Mouse (Mus musculus) layer of hippocampus, adult 9-11 months (tissue): ENCODE measurements around the gene Trp53inp2.

ENCODE experiments used
- DNase-seq: peaks from one replicate; pipeline ENCODE4 v3.0.0; 2022

Gene Trp53inp2

DNA sequence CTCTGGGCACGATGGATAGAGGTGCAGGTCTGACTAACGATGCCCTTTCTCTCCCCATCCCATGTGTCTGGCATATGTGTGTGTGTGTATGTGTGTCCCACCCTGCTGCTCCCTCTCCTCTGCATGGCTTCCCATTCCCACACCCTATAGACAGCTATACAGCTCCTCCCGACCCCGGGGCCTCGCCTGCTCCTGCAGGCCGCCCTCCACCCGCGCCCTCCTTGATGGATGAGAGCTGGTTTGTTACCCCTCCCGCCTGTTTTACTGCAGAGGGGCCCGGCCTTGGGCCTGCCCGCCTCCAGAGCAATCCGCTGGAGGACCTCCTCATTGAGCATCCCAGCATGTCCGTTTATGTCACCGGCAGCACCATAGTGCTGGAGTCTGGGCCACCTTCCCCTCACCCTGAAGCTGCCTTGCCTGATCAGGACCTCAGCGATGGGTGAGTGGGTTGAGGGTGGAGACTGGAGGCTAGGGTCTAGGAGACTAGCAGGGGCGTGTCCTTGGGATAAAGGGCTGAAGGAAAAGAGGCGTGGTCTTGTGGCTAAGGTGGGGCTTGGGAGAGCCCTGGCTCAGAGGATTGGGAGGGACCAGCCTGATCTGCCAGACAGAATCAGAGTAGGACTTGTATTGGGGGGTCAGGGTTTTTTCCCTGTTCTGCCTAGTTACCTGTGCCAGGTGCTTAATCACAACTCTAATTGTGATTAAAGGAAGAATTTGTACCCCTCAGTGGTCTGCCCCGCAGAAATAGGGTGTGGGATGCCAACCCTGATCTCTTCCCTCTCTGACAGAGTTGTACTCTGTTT, 5.1 kb downstream of the Trp53inp2 start:
- DNase-seq: no peak

DNA sequence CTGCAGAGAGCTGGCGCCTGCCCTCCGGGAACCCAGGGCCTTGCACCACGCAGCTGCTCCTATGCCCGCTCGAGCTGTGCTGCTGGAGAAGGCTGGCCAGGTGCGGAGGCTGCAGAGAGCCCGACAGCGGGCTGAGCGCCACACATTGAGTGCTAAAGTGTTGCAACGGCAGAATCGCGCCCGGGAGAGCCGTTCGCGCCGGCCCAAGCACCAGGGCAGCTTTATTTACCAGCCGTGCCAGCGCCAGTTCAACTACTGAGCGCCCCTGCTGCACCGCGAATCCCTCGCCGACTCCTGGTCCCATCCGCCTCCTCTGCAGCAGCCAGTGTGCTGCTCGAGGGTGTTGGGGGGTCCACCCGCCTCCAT, 5.7 kb downstream of the Trp53inp2 start:
- DNase-seq: no peak

DNA sequence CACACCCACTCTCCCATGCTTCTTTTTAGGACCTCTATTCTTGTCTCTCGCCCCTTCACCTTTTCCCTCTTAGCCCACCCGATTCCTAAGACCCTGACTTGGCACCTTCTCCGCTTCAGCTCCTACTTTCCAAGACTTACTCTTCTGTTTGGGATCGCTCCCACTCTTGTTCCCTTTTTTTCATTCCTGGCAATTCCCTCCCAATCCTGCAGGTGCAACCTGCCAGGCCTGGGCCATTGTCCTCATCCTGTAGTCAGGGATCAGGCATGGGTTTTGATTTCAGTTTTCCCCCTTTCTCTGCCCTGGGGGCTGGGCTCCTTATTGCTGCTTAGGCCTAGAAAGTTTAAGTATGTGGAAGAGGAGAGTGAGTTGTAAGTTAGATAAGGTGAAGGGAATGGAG, 6.2 kb downstream of the Trp53inp2 start:
- DNase-seq: no peak

DNA sequence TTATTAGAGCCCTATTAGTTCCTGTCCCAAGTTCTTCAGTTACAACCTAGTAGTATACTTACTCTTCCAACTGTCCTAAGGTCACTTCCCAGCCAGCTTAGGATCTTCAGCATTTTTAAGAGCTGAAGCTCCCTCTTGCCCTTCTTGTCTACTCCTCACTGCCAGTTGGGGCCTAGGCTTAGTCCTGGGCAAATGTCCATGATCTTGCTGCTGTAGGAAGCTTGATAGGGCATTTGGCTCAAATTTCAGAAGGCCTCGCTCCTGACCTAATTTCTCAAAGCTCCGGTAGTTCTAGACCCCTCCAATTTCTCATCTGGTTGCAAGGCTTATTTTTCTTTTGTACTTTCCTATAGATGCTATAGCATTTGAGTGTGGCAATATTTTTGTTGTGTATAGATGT, 7.7 kb downstream of the Trp53inp2 start:
- no peak for DNase-seq

DNA sequence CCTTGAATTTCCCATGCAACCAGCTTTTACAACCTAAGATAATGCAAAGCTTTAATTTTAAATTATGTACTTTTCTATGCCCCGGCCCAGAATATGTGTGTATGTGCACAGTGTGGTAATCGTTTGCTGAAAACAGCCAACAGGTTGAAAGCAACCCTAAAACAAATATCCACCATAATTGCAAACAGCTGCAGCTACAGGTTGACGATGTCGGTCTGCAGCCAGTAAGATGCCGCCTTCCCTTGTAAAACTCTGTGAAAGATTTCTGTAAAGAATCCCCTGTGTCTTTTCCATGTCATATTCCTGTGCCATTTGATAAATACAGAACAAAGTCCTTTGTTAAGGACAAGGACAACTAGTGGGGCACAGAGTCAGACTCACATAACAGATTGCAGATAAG, 13.7 kb downstream of the Trp53inp2 start:
- DNase-seq: no peak

DNA sequence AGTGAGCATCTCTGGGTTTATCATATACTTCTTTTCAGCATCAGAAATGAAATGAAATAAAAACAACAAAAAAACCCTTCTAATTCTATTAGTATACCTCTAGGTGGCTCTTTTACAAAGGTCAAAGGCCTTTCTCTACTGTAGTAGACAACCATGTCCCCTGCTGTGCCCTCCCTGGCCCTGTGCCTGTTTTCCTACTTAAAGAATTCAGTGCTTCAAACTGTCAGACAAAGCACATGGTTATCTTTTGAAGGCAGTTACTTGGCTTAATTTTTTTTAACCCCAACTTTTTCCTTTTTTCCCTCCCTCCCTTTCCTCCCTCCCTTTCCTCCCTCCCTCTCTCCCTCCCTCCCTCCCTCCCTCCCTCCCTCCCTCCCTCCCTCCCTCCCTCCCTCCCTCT, 19.4 kb downstream of the Trp53inp2 start:
- DNase-seq: no peak

DNA sequence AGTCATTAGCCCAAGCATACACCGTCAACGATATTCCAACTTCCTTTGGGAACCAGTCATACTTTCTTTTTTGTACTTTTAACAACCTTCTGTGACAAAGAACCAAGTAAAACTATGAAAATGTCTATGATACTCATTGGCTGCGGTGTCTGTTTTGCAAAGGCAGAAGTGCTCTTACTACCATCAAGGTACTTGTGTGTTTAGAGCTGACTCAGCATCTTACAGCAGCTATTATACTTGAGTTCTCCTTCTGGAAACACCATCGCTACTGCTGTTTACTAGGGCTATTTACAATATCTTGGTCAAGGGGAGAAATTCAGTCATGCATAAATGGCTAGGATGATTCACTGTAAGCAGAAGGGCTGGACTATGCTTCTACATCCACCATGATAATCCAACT, 21.1 kb downstream of the Trp53inp2 start:
- no peak for DNase-seq

DNA sequence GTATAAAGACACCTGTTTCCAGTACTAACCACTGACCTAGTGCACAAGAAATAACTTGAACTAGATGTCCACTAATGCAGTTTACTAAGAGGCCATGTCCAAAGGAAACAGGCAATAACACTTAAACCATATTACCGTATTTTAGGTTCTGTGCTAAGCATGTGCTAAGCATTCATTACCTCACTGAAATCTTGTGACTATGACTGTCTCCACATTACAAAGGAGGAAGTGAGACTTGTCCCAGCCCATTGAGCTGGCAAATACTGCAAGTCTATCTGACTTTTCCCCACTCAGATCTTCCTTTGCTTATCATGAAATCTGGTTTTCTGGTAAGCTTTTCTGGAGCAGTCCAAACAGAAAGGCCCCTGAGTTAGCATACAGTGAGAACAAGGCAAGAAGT, 23.8 kb downstream of the Trp53inp2 start:
- no peak for DNase-seq

DNA sequence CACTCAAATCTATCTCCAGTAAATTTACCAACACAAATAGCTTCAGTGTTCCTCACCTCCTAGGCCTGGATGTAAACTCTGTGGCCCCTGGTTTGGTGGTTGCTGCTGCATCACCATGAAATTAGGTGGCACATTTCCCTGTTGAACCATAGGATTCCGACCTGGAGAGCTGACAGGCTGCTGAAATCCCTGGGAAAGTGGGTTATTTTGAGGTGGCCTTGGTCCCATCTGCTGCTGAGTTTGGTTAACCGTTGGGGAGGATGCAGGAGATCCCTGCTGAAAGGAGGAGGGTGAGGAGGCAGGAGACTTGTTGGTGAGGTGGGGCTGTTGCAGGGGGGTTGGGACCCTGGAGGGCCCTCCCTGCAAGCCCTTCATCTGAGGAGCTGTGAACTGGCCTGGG, 40.1 kb downstream of the Trp53inp2 start:
- no peak for DNase-seq

DNA sequence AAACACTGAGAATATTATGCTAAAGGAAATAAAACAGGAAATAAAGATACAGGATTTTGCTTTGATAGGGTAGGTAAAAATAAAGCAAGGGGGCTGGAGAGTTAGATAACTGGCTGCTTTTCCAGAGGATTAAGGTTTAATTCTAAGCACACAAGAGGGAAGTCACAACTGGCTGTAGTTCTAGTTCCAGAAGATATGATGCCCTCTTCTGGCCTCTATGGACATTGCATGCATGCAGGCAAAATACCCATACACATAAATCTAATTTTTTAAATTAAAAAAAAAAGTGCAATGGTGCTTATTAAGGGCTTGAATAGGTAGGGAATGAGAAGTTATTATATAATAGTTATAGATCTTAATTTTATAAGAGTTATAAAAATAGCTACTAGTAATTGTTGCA, 55.6 kb downstream of the Trp53inp2 start:
- DNase-seq: no peak
